Mouse (Mus musculus): ENCODE measurements around the gene Katnal1. TPM values are rescaled to one million over a fixed set of nuclear protein-coding genes. Genes with fewer than 3 reads are reported as not detected.

Gene Katnal1
- total and polyA plus RNA-seq, 3 experiments = 2.8 to 7.0 (median 3.2) TPM

GRCm38 (mm10) chr5:148908191-148909056 is 20.7 kb downstream of the Katnal1 start:
- no peaks in the 10 kb centered on the region for H3K9me3 ChIP-seq (replicated peaks; ENCODE audit: low read length)
- TF ChIP-seq TCF12 (IDR thresholded peaks at IDR 0.05; ENCODE audit: low read depth, low read length) (no peak), MXI1 (IDR thresholded peaks at IDR 0.05; ENCODE audit: low read depth, low read length) (no peak), ETS1 (conservative IDR thresholded peaks at IDR 0.05; ENCODE audit: low read depth, low read length) (peak; percentile 19; the same call in 1 of the 2 replicates), GABPA (IDR thresholded peaks at IDR 0.05; ENCODE audit: insufficient replicate concordance, low read depth, low read length) (no peak), ZNF384 (IDR thresholded peaks at IDR 0.05; ENCODE audit: low read depth, low read length) (no peak), KAT2A (IDR thresholded peaks at IDR 0.05; ENCODE audit: insufficient replicate concordance, low read length) (no peak), ZC3H11A (IDR thresholded peaks at IDR 0.05; ENCODE audit: low read depth, low read length) (no peak)
- dilution Hi-C loops (cut with MboI; ENCODE audit: extremely low pct_ligation_motif_present, extremely low pct_unique_long_range_greater_than_20kb, low sequenced_read_pairs) = no loop called here
- H3K27me3 ChIP-seq (replicated peaks) = no peaks in the 10 kb centered on the region
- H3K4me1 ChIP-seq (ENCODE audit: control insufficient read depth in 1 of 2, insufficient read depth in 2 of 2) = peaks cover 7 to 46% of the 10 kb centered on the region in 2 experiments
- in situ Hi-C loops (cut with MboI; ENCODE audit: low pct_ligation_motif_present, low pct_unique_long_range_greater_than_20kb, low sequenced_read_pairs) = no loop called here
- no peak for DNase-seq (ENCODE audit: extremely low read depth)
- no peak overlapping the region for H3K27ac ChIP-seq (ENCODE audit: insufficient read depth, low read depth)
- H3K4me3 ChIP-seq (replicated peaks in 1 of 3; ENCODE audit: low read depth in 2 of 3, low read length in 2 of 3, poor library complexity in 1 of 3) = no peak overlapping the region
- H3K4me2 ChIP-seq (ENCODE audit: insufficient read depth, low read depth, poor library complexity, severe bottlenecking) = no peak overlapping the region
- no peak overlapping the region for H3K9ac ChIP-seq (ENCODE audit: insufficient read depth, low read depth)
- H3K79me2 ChIP-seq (replicated peaks; ENCODE audit: control insufficient read depth, extremely low read depth, insufficient read depth, poor library complexity, severe bottlenecking) = no peaks in the 10 kb centered on the region
- H3K36me3 ChIP-seq (replicated peaks in 1 of 2; ENCODE audit: control insufficient read depth in 1 of 2, insufficient read depth in 1 of 2, low read length in 1 of 2) = peaks cover 9 to 50% of the 10 kb centered on the region in 2 experiments

- peaks cover 9 to 46% of the 10 kb centered on the region in 2 experiments for H3K36me3 ChIP-seq (replicated peaks in 1 of 2; ENCODE audit: control insufficient read depth in 1 of 2, insufficient read depth in 1 of 2, low read length in 1 of 2)
- peaks cover 2 to 36% of the 10 kb centered on the region in 2 experiments; a peak in 2 of 4 replicates for H3K4me1 ChIP-seq (ENCODE audit: control insufficient read depth in 1 of 2, insufficient read depth in 2 of 2)
- H3K4me3 ChIP-seq (replicated peaks in 1 of 3; ENCODE audit: low read depth in 2 of 3, low read length in 2 of 3, poor library complexity in 1 of 3) = no peak overlapping the region
- H3K9ac ChIP-seq (ENCODE audit: insufficient read depth, low read depth) = no peak overlapping the region
- DNase-seq (ENCODE audit: extremely low read depth) = no peak
- in situ Hi-C loops (cut with MboI; ENCODE audit: low pct_ligation_motif_present, low pct_unique_long_range_greater_than_20kb, low sequenced_read_pairs) = no loop called here
- H3K27ac ChIP-seq (ENCODE audit: insufficient read depth, low read depth) = no peak overlapping the region
- no peak for TF ChIP-seq KAT2A (IDR thresholded peaks at IDR 0.05; ENCODE audit: insufficient replicate concordance, low read length)
- TF ChIP-seq MAZ (IDR thresholded peaks at IDR 0.05; ENCODE audit: low read depth, low read length) = no peak
- TF ChIP-seq MAFK (IDR thresholded peaks at IDR 0.05; ENCODE audit: insufficient replicate concordance, low read length) = no peak
- no peak for TF ChIP-seq JUN (IDR thresholded peaks at IDR 0.05; ENCODE audit: insufficient read depth, low read depth, low read length)
- TF ChIP-seq USF2 (conservative IDR thresholded peaks at IDR 0.05; ENCODE audit: low read depth, low read length) = no peak
- TF ChIP-seq ZC3H11A (IDR thresholded peaks at IDR 0.05; ENCODE audit: low read depth, low read length) = no peak
- TF ChIP-seq SIN3A (IDR thresholded peaks at IDR 0.05; ENCODE audit: low read length) = no peak
- TF ChIP-seq JUND (conservative IDR thresholded peaks at IDR 0.05; ENCODE audit: low read depth, low read length) = no peak
- TF ChIP-seq ZMIZ1 (IDR thresholded peaks at IDR 0.05; ENCODE audit: low read depth, low read length) = no peak
- TF ChIP-seq USF1 (IDR thresholded peaks at IDR 0.05; ENCODE audit: low read depth, low read length) = no peak
- no peak for TF ChIP-seq NRF1 (IDR thresholded peaks at IDR 0.05; ENCODE audit: low read depth, low read length)
- no peak for TF ChIP-seq HCFC1 (IDR thresholded peaks at IDR 0.05; ENCODE audit: low read depth, low read length)
- no peaks in the 10 kb centered on the region for H3K27me3 ChIP-seq (replicated peaks)
- H3K79me2 ChIP-seq (replicated peaks; ENCODE audit: control insufficient read depth, extremely low read depth, insufficient read depth, poor library complexity, severe bottlenecking) = no peaks in the 10 kb centered on the region
- H3K9me3 ChIP-seq (replicated peaks; ENCODE audit: low read length) = no peaks in the 10 kb centered on the region
- no peak overlapping the region for H3K4me2 ChIP-seq (ENCODE audit: insufficient read depth, low read depth, poor library complexity, severe bottlenecking)
- dilution Hi-C loops (cut with MboI; ENCODE audit: extremely low pct_ligation_motif_present, extremely low pct_unique_long_range_greater_than_20kb, low sequenced_read_pairs) = no loop called here
Measured at GRCm38 (mm10) chr5:148906305-148906704, 22.8 kb downstream of the Katnal1 start.
